Mouse (Mus musculus): ENCODE data around the gene Cacna1g.

The Cacna1g gene

DNA sequence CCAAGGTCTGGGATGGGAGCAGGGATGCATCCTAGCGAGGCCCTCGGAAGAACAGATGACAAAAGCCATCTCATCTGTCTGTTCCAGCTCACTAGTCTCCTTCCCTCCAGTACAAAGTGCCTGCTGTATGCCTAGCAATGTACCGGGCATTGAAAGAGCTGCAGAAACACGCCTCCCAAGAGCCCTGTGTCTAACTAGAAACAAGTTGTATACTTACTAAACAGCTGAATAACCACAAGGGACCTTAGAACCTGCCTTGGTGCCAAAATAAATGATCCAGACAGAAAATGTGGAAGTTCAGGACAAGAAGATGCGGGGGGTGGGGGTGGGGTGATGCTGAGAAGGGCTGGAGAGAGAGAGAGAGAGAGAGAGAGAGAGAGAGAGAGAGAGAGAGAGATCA lies 29.2 kb downstream of the Cacna1g start:
- DNase-seq, result no peak

GRCm38 (mm10) chr11:94441752-94442151 lies 32.2 kb downstream of the Cacna1g start:
- DNase-seq, result no peak

- no peak for DNase-seq
Observed at GRCm38 (mm10) chr11:94441122-94441521, 32.9 kb downstream of the Cacna1g start.

DNA sequence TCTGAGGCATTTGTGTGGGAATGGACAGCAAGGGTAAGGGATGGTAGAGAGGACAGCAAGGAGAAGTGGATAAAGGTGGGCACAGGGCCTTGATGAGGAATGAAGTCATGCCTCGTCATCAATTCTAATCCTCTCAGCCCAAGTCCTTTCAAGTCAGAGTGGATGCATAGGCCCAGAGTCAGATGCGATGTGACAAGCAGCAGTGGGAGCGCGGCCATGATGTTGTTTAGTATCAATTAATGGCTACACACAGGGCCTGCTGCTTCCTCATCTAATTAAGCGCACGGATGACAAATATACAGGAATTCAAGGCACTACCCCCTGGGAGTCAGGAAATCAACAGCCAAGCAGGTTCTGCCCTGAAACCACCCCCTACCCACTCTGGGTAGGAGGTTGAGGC lies 33.6 kb downstream of the Cacna1g start:
- DNase-seq, result no peak

- no peak for DNase-seq
Observed at GRCm38 (mm10) chr11:94429011-94429651, 44.9 kb downstream of the Cacna1g start.

GRCm38 (mm10) chr11:94428091-94428835 lies 45.7 kb downstream of the Cacna1g start:
- DNase-seq, result no peak

GRCm38 (mm10) chr11:94425656-94426055 lies 48.3 kb downstream of the Cacna1g start:
- no peak for DNase-seq

- DNase-seq, result no peak
Observed at GRCm38 (mm10) chr11:94425215-94425614, 48.8 kb downstream of the Cacna1g start.

GRCm38 (mm10) chr11:94424380-94424779 lies 49.6 kb downstream of the Cacna1g start:
- DNase-seq, result peak; percentile 59

GRCm38 (mm10) chr11:94423855-94424254 lies 50.1 kb downstream of the Cacna1g start:
- DNase-seq, result no peak

GRCm38 (mm10) chr11:94420991-94421390 lies 53.0 kb downstream of the Cacna1g start:
- no peak for DNase-seq

- no peak for DNase-seq
Observed at GRCm38 (mm10) chr11:94420325-94420724, 53.7 kb downstream of the Cacna1g start.

DNA sequence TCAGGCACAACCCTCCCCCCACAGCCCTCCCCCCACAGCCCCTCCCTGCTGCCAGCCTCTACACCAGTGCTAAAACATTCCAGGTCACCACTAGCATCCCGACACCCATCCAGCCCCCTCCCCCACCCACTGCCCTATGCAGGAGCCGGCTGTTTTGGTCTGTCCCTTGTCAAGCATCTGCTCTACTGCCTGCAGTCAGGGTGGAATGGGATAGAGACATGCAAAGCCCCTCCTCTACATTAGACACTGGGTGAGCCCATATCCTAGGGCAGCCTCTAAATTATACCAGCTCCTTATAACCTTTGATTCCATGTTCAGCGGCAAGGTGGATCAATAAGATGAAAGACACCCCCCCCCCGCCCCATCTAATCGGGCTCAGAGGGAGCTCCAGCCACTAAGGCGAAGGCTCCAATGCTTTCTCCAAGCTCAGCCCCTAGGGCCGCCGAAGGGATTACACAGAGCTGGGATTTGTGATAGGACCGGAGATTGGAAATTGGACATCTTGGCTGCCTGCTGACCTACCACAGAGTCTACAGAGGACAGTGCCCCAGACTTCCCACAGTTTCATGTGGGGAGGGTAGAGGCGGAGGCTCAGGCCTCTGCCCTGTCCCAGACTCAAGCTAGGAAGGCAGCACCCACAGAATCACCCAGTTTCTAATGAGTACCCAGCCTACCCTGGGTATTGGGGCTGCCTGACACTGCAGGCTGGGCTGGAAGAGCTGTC lies 54.8 kb downstream of the Cacna1g start:
- DNase-seq, result no peak

- no peak for DNase-seq
Observed at GRCm38 (mm10) chr11:94414042-94414441, 60.0 kb downstream of the Cacna1g start.

- peak; percentile 54 for DNase-seq
Observed at GRCm38 (mm10) chr11:94413516-94413915, 60.5 kb downstream of the Cacna1g start.

DNA sequence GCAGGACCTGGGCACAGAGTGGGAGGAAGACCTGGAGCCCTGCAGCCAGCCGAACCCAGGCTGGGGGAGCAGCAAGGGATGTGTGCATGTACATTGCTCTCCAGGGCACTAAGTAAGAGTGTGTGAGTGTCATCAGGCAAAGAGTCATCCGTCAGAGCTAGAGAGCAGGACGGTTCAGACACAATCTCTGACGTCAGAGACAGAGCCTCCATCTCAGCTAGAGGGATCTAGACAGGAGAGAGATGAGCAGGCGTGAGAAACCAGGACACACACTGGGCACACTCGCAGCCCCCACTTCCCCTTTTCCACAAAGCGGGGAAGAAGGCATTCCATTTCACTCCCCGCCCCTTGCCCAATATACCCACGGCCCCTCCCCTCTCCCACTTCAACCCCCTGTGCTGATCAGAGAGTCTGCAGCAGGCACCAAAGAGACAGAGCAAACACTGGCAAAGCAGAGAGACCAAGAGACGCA lies 61.0 kb downstream of the Cacna1g start:
- no peak for DNase-seq

GRCm38 (mm10) chr11:94412562-94412961 lies 61.4 kb downstream of the Cacna1g start:
- no peak for DNase-seq

DNA sequence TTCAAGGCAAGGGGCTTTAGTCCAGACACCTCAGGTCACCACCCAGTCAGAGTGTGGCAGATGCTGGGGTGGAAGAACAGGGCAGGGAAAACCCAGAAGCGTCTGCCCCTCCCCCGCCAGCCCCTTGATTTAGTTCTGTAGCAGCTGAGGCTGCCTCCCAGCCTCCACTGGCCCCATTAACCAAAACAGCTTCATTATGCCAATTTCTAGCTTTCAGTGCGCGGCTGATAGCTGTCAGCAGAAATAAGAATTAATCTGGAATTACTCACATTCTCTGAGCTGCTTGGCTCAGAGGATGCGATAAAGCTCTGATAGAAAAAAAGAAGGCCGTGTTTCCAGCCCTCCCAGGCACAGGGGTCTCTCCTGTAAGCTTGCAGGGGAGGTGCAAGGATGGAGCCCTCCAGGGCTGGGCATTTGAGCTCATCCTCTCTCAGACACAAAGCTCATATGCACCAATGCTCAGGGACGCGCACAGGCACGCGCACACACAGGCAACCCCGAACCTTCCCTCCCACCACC lies 66.1 kb downstream of the Cacna1g start:
- peak; percentile 44 for DNase-seq

GRCm38 (mm10) chr11:94405348-94405747 lies 68.7 kb downstream of the Cacna1g start:
- no peak for DNase-seq

GRCm38 (mm10) chr11:94404641-94405260 lies 69.2 kb downstream of the Cacna1g start:
- peak; percentile 56 for DNase-seq

DNA sequence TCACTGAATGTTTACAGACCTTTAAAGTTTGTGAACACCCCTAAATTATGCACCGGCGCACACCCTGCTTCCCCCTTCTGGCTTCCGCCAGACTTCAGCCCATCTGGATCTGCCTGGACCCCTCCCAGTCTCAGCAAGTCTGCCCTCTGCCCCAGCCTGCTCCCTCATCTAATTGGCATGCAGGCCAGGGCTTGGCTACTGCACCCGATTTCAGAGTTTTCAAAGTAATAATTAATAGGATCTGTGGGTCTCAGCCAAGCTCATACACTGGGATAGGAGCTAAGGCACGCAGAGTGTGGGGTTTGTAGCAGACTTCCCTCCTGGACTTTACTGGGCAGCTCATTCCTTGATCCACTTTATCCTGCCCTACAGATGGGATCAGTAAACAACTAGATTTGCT lies 69.8 kb downstream of the Cacna1g start:
- DNase-seq, result no peak

- DNase-seq, result no peak
Observed at GRCm38 (mm10) chr11:94403757-94404156, 70.2 kb downstream of the Cacna1g start.

DNA sequence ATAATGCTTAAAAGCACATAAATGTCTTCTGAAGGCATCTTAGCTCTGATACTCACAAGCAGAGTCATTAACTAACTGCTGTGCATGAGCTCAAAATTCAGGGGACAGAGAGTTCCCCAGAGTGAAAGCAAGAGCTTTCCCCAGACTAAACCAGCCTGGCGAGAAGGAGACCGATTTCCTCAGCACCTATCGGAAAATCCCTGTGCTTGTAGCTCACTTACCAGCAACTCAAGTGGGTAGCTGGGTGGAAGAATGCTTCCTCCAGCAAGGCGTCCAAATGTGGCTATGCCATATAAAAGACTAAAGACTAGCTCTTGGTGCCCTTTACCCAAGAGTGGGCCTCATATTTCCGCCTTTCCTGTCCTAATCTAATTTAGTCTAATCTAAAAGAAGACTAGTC lies 71.3 kb downstream of the Cacna1g start:
- no peak for DNase-seq

All from layer of hippocampus, adult 9-11 months (tissue).